Mouse (Mus musculus): ENCODE data around the gene Hnf1a. TPM values are rescaled to one million over a fixed set of nuclear protein-coding genes. Genes with fewer than 3 reads are reported as not detected.
A peak's percentile ranks its signal among the peaks of the same experiment; 100 is the strongest.
"Not testable (repeated sequence)": the region's sequence is repeated elsewhere in the genome, so short reads cannot be mapped to it uniquely, and the experiment has no call there.

Hnf1a gene
- polyA plus RNA-seq, 1 experiment from 2014 or later = 0.05 TPM

DNA sequence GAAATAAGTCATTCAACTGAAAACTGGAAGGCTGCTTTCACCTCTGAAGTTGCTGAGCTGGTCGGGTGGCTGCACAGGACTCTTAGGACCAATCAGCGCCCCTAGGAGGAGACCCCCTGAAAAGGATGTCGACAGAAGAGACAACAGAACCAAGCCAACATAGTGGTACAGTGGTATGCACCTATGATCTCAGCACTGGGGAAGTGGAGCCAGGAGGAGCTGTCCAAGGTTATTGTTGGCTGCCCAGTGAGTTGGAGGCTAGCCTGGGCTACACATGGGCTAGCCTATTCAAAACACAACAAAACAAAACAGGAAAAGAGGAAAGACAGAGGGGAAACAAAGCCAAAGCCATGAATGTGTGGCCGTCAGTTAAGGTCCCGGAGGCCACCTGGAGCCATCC, 12.8 kb downstream of the Hnf1a start:
- WGBS = 85% methylated on average over 5 of the region's 5 CpGs
- Histone ChIP-seq H3K4me2 (replicated peaks) (no peak overlapping the region), H3K36me3 (no peaks in the 10 kb centered on the region), H3K4me1 (no peaks in the 10 kb centered on the region), H3K27ac (replicated peaks) (no peak overlapping the region), H3K27me3 (no peaks in the 10 kb centered on the region), H3K9ac (replicated peaks) (no peak overlapping the region), H3K9me3 (no peaks in the 10 kb centered on the region), H3K4me3 (no peak overlapping the region)
- ATAC-seq (ENCODE audit: low FRiP score, low read depth) = no peak

DNA sequence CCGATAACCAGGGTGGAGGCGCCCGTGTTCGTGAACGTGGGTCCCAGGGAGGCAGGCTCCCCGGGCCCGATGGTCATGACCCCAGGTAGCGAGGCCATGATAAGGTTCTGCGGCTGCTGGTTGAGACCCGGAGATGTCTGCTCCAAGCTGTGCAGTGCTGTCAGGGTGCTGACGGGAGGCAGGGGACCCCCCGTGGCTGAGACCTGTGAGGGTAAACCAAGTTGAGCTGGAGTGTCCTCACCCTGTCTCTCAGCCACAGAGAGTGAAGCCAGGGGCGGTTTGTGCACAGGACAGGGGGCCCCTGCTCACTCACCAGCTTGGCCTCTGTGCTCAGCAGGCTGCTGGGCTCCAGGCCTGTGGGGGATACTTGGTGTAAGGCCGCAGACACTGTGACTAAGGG, 17.6 kb downstream of the Hnf1a start:
- Histone ChIP-seq H3K4me1 (0 out of 2 replicates have a peak, but pooled peaks cover 3% of the 10 kb centered on the region), H3K9ac (replicated peaks) (no peak overlapping the region), H3K9me3 (no peaks in the 10 kb centered on the region), H3K27ac (replicated peaks) (no peak overlapping the region), H3K4me2 (replicated peaks) (no peak overlapping the region), H3K27me3 (no peaks in the 10 kb centered on the region), H3K36me3 (peaks cover 16% of the 10 kb centered on the region), H3K4me3 (no peak overlapping the region)
- 92% methylated on average over 14 of the region's 14 CpGs for WGBS
- ATAC-seq (ENCODE audit: low FRiP score, low read depth) = no peak

DNA sequence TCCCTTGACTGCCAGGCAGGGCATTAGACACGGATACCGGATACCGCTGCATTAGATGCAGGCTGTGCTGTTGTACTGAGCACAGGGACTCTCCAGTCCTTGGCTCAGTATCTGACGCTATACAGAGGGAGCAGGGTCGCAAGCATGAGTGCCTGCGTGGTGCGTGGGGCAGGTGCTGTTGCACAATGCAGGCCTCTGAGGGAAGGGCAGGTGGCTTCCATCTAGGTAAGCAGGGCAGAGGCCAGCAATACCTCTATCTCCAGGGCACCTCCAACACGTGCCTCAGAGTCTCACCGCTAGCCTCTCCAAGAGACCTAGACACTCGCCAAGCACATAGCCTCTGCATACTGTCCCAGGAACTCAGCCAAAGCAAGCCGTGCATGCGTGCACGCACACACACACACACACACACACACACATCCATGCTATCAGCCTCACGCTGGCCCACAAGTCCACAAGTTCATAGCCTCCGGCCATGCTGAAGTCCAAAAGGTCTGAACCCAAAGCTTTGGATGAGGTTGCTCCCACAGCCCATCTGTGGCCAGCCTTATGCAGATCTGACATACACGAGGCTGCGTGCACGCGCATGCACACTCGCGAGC, 19.5 kb downstream of the Hnf1a start:
- Histone ChIP-seq H3K4me1 (0 out of 2 replicates have a peak, but pooled peaks cover 3% of the 10 kb centered on the region), H3K27me3 (no peaks in the 10 kb centered on the region), H3K9me3 (no peaks in the 10 kb centered on the region), H3K4me3 (no peak overlapping the region), H3K36me3 (peaks cover 35% of the 10 kb centered on the region), H3K4me2 (replicated peaks) (no peak overlapping the region), H3K27ac (replicated peaks) (no peak overlapping the region), H3K9ac (replicated peaks) (no peak overlapping the region)
- ATAC-seq (ENCODE audit: low FRiP score, low read depth) = no peak
- 89% methylated on average over 21 of the region's 21 CpGs for WGBS

DNA sequence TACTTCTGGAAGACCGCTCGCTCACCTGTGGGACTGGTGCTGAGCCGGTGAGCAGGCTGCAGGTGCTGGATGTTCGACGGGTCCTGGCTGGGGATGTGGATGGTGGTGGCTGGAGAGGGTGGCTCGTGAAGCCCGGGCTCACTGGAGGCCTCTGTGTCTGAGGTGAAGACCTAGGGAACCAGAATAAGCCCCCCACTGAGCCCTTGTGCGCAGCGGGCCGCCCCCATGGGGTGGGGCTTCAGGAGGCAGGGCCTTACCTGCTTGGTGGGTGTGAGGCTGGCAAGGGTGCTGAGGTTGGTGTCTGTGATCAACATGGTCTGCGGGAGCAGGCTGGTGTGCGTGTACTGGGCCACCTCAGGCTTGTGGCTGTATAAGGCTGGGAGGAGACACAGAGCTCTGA, 20.2 kb downstream of the Hnf1a start:
- Histone ChIP-seq H3K4me1 (0 out of 2 replicates have a peak, but pooled peaks cover 3% of the 10 kb centered on the region), H3K27ac (replicated peaks) (no peak overlapping the region), H3K36me3 (peaks cover 42% of the 10 kb centered on the region), H3K9me3 (no peaks in the 10 kb centered on the region), H3K9ac (replicated peaks) (no peak overlapping the region), H3K27me3 (no peaks in the 10 kb centered on the region), H3K4me3 (no peak overlapping the region), H3K4me2 (replicated peaks) (no peak overlapping the region)
- WGBS = 64% methylated on average over 12 of the region's 12 CpGs
- ATAC-seq (ENCODE audit: low FRiP score, low read depth) = no peak

DNA sequence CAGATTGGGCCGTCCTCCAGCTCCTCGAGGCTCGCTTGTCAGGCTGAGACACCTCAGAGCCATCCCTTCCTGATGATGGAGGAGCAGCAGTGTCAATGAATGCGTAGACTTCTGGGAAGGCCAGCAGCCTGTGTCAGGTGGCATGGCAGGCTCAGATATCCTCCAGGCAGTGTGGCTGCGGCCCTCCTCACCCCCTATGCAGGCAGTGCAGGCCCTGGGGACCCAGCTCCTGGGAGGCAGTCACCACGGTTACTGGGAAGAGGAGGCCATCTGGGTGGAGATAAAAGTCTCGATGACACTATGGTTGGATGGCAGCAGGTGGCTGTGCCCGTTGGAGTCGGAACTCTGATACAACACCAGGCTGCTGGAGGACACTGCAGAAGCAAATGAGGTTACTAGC, 21.1 kb downstream of the Hnf1a start:
- ATAC-seq (ENCODE audit: low FRiP score, low read depth) = no peak
- 0 out of 2 replicates have a peak, but pooled peaks cover 3% of the 10 kb centered on the region for H3K4me1 ChIP-seq
- 0 out of 2 replicates have a peak overlapping the region, but pooled peaks have one; percentile 35 for H3K27ac ChIP-seq (replicated peaks)
- H3K4me3 ChIP-seq = no peak overlapping the region
- H3K27me3 ChIP-seq = no peaks in the 10 kb centered on the region
- no peak overlapping the region for H3K9ac ChIP-seq (replicated peaks)
- H3K9me3 ChIP-seq = no peaks in the 10 kb centered on the region
- 80% methylated on average over 9 of the region's 9 CpGs for WGBS
- no peak overlapping the region for H3K4me2 ChIP-seq (replicated peaks)
- H3K36me3 ChIP-seq = peaks cover 45% of the 10 kb centered on the region

DNA sequence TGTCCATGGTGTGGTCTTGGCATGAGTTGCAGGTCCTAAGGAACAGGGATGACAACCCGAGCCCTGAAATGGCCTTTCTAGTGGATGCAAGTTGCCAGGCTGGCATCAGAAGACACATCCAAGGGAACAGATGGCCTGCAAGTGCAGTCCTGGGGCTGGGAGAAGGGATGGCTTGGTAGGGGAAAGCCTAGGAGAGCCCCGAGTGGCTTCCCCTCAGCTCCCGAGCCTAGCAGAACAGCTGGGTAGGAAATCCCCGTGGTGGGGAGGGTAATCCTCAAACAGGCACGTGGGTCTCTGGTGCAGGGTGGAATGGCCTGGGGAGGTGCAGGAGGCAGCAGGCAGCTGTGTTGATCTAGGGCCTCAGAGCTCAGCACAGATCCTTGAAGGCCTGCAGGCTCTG, 21.6 kb downstream of the Hnf1a start:
- Histone ChIP-seq H3K9ac (replicated peaks) (no peak overlapping the region), H3K36me3 (peaks cover 45% of the 10 kb centered on the region), H3K9me3 (no peaks in the 10 kb centered on the region), H3K27ac (replicated peaks) (peak overlapping the region; percentile 35; the same call in 1 of the 2 replicates), H3K4me2 (replicated peaks) (no peak overlapping the region), H3K4me1 (0 out of 2 replicates have a peak, but pooled peaks cover 3% of the 10 kb centered on the region), H3K4me3 (no peak overlapping the region), H3K27me3 (no peaks in the 10 kb centered on the region)
- WGBS = 63% methylated on average over 5 of the region's 5 CpGs
- no peak for ATAC-seq (ENCODE audit: low FRiP score, low read depth)

DNA sequence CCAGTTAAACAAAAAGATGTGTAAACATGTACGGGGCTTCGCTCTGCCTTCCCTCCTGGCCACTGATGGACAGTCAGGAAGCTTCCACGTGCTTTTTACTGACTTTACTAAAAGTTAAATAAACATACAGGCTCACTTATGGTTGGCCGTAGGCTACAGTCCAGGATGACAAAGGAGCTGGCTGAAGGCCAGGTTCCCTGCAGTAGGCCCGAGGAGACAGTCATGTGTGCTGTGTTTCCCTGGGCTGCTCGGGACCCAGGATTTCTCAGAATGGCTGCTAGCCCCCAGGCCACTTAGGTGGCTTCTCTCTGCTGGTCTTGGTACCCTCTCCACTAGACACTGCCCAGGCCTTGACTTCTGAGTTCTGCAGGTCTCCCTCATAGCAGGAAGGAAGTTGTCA, 22.0 kb downstream of the Hnf1a start:
- Histone ChIP-seq H3K27ac (replicated peaks) (peak overlapping the region; percentile 35; the same call in 1 of the 2 replicates), H3K27me3 (no peaks in the 10 kb centered on the region), H3K9ac (replicated peaks) (no peak overlapping the region), H3K4me1 (0 out of 2 replicates have a peak, but pooled peaks cover 3% of the 10 kb centered on the region), H3K4me2 (replicated peaks) (no peak overlapping the region), H3K36me3 (peaks cover 45% of the 10 kb centered on the region), H3K4me3 (no peak overlapping the region), H3K9me3 (no peaks in the 10 kb centered on the region)
- no peak for ATAC-seq (ENCODE audit: low FRiP score, low read depth)
- 76% methylated on average over 6 of the region's 6 CpGs for WGBS

DNA sequence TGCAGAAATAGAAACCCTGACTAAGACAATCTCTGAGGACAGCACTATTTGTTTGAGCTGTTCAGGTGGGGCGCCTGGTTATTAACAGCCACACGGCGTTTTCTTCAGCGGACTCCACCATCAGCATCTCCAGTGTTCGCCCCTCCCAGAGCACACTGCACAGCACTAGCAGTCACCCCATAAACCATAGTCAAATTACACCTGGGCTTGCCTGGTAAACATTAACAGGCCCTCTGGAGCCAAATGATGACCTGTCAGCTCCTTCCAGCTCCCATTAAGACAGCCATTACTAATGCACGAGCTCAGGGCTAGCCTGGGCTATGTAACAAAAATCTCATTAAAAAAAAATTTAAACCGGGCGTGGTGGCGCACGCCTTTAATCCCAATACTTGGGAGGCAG, 25.8 kb downstream of the Hnf1a start:
- no peak overlapping the region for H3K4me3 ChIP-seq
- H3K27me3 ChIP-seq = no peaks in the 10 kb centered on the region
- WGBS = 97% methylated on average over 10 of the region's 10 CpGs
- no peaks in the 10 kb centered on the region for H3K9me3 ChIP-seq
- no peak overlapping the region for H3K9ac ChIP-seq (replicated peaks)
- H3K36me3 ChIP-seq = peaks cover 45% of the 10 kb centered on the region
- peaks cover 7% of the 10 kb centered on the region; the same call in 1 of the 2 replicates for H3K4me1 ChIP-seq
- ATAC-seq (ENCODE audit: low FRiP score, low read depth) = no peak
- no peak overlapping the region for H3K4me2 ChIP-seq (replicated peaks)
- no peak overlapping the region for H3K27ac ChIP-seq (replicated peaks)

DNA sequence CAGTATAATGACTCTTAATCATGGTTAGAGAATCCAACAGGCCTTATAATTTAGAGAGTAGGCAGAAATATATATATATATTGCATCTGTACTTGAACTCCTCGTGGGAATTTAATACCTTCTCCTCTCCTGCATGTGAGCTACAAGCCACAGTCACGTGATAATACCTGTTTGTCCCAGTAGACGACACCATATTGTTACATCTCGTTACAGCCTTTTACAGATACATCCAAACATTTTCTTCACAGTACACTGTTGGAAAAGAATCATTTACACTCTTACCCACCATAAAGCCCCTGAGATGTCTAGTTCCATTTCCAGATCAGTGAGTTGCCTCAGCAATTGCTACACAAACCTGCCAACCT, 28.1 kb downstream of the Hnf1a start:
- Histone ChIP-seq H3K4me1 (peaks cover 4% of the 10 kb centered on the region; the same call in 1 of the 2 replicates), H3K27ac (replicated peaks) (no peak overlapping the region), H3K9ac (replicated peaks) (peak overlapping the region; percentile 78), H3K4me2 (replicated peaks) (peak overlapping the region; percentile 62), H3K9me3 (no peaks in the 10 kb centered on the region), H3K4me3 (peak overlapping the region; percentile 70), H3K27me3 (no peaks in the 10 kb centered on the region), H3K36me3 (peaks cover 23% of the 10 kb centered on the region)
- ATAC-seq (ENCODE audit: low FRiP score, low read depth) = no peak
- 41% methylated on average over 4 of the region's 4 CpGs for WGBS

DNA sequence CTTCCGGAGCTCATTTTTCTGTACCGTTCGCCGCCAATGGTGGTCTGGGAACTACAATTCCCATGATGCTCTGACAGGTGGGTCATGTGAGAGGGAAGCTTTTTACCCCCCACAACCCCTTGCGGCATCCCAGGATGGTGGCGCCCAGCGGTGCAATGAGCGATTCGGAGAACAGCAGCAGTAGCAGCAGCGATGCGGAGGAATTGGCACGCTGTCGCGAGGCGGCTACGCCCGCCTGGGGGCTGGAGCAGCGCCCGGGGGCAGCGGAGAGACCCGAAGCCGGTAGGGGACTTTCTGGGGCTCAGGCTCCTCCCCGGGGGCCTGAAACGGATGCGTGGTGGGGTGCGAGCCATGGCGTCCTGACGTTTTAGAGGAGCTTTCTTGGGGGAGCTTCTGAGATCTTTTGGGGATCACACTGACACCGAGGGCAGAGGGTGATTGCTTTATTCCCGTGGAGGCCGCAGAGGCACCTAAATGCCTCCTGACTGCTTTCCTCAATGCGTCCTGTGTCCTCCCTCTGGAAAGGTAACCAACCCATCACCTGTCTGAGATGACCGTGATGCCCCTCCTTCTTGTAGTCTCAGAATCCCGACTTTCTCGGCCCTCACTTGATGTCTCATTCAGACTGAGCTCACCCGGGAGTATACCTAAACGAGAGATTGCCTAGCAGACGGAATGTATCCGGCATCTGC, 28.7 kb downstream of the Hnf1a start, which contains the start of gene 2210016L21Rik:
TSS of gene 2210016L21Rik (plus strand) at position 85 of the 692 bp plus-strand sequence.
- peaks cover 4% of the 10 kb centered on the region; the same call in 1 of the 2 replicates for H3K4me1 ChIP-seq
- H3K27ac ChIP-seq (replicated peaks) = peak within 1 kb of the TSS; percentile 72
- H3K4me3 ChIP-seq = peak within 1 kb of the TSS; percentile 70
- H3K9me3 ChIP-seq = no peaks in the 10 kb centered on the region
- no peaks in the 10 kb centered on the region for H3K27me3 ChIP-seq
- peak within 1 kb of the TSS; percentile 62 for H3K4me2 ChIP-seq (replicated peaks)
- peak; percentile 91 for ATAC-seq (ENCODE audit: low FRiP score, low read depth)
- H3K36me3 ChIP-seq = peaks cover 18% of the 10 kb centered on the region
- H3K9ac ChIP-seq (replicated peaks) = peak within 1 kb of the TSS; percentile 78
- WGBS = 2% methylated on average over 39 of the region's 39 CpGs

DNA sequence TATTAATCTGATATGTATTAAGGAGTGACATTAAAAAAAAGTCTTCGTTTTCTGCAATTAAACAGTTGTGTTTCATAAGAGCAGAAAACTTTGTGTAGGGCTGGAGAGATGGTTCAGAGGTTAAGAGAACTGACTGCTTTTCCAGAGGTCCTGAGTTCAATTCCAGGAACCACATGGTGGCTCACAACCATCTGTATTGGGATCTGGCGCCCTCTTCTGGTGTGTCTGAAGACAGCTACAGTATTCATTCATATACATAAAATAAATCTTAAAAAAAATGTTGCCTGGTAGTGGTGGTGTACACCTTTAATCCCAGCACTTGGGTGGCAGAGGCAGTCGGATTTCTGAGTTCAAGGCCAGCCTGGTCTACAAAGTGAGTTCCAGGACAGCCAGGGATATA, 29.8 kb downstream of the Hnf1a start:
- not testable (repeated sequence) for H3K4me2 ChIP-seq (replicated peaks); H3K4me1 ChIP-seq; H3K27ac ChIP-seq (replicated peaks); ATAC-seq (ENCODE audit: low FRiP score, low read depth); H3K4me3 ChIP-seq; H3K9ac ChIP-seq (replicated peaks); H3K27me3 ChIP-seq; H3K36me3 ChIP-seq; H3K9me3 ChIP-seq
- WGBS = 57% methylated on average over 3 of the region's 3 CpGs

DNA sequence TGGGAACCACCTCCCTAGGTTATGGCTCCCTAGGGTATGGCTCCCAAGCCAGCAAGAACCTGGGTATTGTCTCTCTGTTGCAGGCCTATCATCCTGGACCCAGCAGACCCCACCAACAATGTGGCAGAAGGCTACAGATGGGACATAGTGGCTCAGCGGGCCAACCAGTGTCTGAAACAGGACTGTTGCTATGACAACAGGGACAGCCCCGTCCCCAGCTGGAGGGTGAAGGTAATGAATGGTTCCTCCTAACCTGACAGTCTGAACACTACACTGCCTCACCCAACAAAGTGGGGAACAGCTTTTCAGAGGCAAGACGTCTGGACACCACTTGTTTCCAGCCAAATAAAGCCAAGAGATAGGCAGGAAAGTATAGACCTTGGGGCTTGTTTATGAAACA, 35.1 kb downstream of the Hnf1a start:
- Histone ChIP-seq H3K9me3 (0 out of 2 replicates have a peak, but pooled peaks cover 3% of the 10 kb centered on the region), H3K4me1 (0 out of 2 replicates have a peak, but pooled peaks cover 9% of the 10 kb centered on the region), H3K27me3 (no peaks in the 10 kb centered on the region), H3K9ac (replicated peaks) (no peak overlapping the region), H3K4me3 (no peak overlapping the region), H3K4me2 (replicated peaks) (no peak overlapping the region), H3K36me3 (no peaks in the 10 kb centered on the region), H3K27ac (replicated peaks) (no peak overlapping the region)
- ATAC-seq (ENCODE audit: low FRiP score, low read depth) = no peak
- 31% methylated on average over 3 of the region's 3 CpGs for WGBS

Measured in midbrain, embryonic 12.5 days (tissue).